Mouse (Mus musculus): ENCODE results near the gene Eef2k.
"Not testable (repeated sequence)": the region's sequence is repeated elsewhere in the genome, so short reads cannot be mapped to it uniquely, and the experiment has no call there.

Eef2k gene

GRCm38 (mm10) chr7:120878271-120878670 lies 35.6 kb downstream of the Eef2k start:
- in situ Hi-C loops (cut with MboI, MseI) = no loop called here

GRCm38 (mm10) chr7:120879972-120880371 lies 37.3 kb downstream of the Eef2k start:
- in situ Hi-C loops (cut with MboI, MseI) = no loop called here

- in situ Hi-C loops (cut with MboI, MseI) = no loop called here
Observed at GRCm38 (mm10) chr7:120880770-120881169, 38.1 kb downstream of the Eef2k start.

- in situ Hi-C loops (cut with MboI, MseI) = no loop called here
Observed at GRCm38 (mm10) chr7:120881451-120881850, 38.8 kb downstream of the Eef2k start.

- in situ Hi-C loops (cut with MboI, MseI) = no loop called here
Observed at GRCm38 (mm10) chr7:120882674-120883073, 40.0 kb downstream of the Eef2k start.

- in situ Hi-C loops (cut with MboI, MseI) = no loop called here
Observed at GRCm38 (mm10) chr7:120883523-120884290, 41.1 kb downstream of the Eef2k start.

- in situ Hi-C loops (cut with MboI, MseI) = no loop called here
Observed at GRCm38 (mm10) chr7:120884746-120885145, 42.1 kb downstream of the Eef2k start.

GRCm38 (mm10) chr7:120893123-120893522 lies 50.5 kb downstream of the Eef2k start:
- in situ Hi-C loops (cut with MboI, MseI) = no loop called here

- in situ Hi-C loops (cut with MboI, MseI) = no loop called here
Observed at GRCm38 (mm10) chr7:120897054-120897453, 54.4 kb downstream of the Eef2k start.

- in situ Hi-C loops (cut with MboI, MseI) = no loop called here
Observed at GRCm38 (mm10) chr7:120897711-120898335, 55.2 kb downstream of the Eef2k start.

GRCm38 (mm10) chr7:120900191-120900590 lies 57.6 kb downstream of the Eef2k start:
- in situ Hi-C loops (cut with MboI, MseI) = no loop called here

- in situ Hi-C loops (cut with MboI, MseI) = no loop called here
Observed at GRCm38 (mm10) chr7:120901701-120902100, 59.1 kb downstream of the Eef2k start.

- in situ Hi-C loops (cut with MboI, MseI) = no loop called here
Observed at GRCm38 (mm10) chr7:120902931-120903330, 60.3 kb downstream of the Eef2k start.

- in situ Hi-C loops (cut with MboI, MseI) = not testable (repeated sequence)
Observed at GRCm38 (mm10) chr7:120910172-120910571, 67.5 kb downstream of the Eef2k start.

- in situ Hi-C loops (cut with MboI, MseI) = not testable (repeated sequence)
Observed at GRCm38 (mm10) chr7:120911268-120911667, 68.6 kb downstream of the Eef2k start.

- in situ Hi-C loops (cut with MboI, MseI) = no loop called here
Observed at GRCm38 (mm10) chr7:120913332-120913731, 70.7 kb downstream of the Eef2k start.

GRCm38 (mm10) chr7:120916262-120916875 lies 73.7 kb downstream of the Eef2k start:
- in situ Hi-C loops (cut with MboI, MseI) = loop anchor here (5.0 kb wide), 1 partner anchor 79 kb away; no protein-coding TSS in a partner anchor

GRCm38 (mm10) chr7:120917279-120917591 lies 74.6 kb downstream of the Eef2k start:
- in situ Hi-C loops (cut with MboI, MseI) = loop anchor here (5.0 kb wide), 1 partner anchor 80 kb away; no protein-coding TSS in a partner anchor

GRCm38 (mm10) chr7:120917592-120918461 lies 75.2 kb downstream of the Eef2k start, which contains the start of gene Polr3e:
Polr3e (plus strand) TSS chr7:120917744.
- in situ Hi-C loops (cut with MboI, MseI) = loop anchor here (5.0 kb wide), 1 partner anchor 81 kb away; no protein-coding TSS in a partner anchor

- in situ Hi-C loops (cut with MboI, MseI) = loop anchor here (5.0 kb wide), 1 partner anchor 81 kb away; no protein-coding TSS in a partner anchor
Observed at GRCm38 (mm10) chr7:120918526-120918962, 75.9 kb downstream of the Eef2k start.

GRCm38 (mm10) chr7:120933110-120933509 lies 90.5 kb downstream of the Eef2k start:
- in situ Hi-C loops (cut with MboI, MseI) = loop anchor here (10.0 kb wide), 1 partner anchor 278 kb away; no protein-coding TSS in a partner anchor

Data from regulatory T cell (primary cell).